Mouse (Mus musculus): ENCODE measurements around the gene Stk40. TPM values are rescaled to one million over a fixed set of nuclear protein-coding genes. Genes with fewer than 3 reads are reported as not detected.

Gene Stk40
- polyA plus RNA-seq, 1 experiment, result 25.9 TPM

DNA sequence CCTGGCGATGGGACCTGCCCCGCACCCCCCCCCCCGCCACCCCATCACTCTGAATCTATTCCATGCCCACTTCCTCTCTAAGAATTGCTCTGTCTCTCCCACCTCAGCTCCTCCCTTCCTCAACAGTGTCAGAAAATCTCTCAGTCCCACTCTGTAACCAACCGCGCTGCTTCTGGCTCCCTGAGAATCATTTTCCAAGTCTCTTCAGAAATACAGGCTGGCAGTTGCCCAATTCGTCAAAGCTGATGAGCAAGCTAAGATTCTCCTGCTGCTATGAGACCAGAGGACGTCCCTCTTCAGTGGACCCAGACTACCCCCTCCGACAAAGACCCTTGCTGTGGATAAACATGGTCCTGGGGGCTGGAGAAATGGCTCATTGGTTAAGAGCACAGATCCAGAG is 55.7 kb downstream of the Stk40 start:
- Histone ChIP-seq H3K4me2 (ENCODE audit: low read depth) (no peak overlapping the region), H3K27me3 (ENCODE audit: control insufficient read depth, insufficient read depth, insufficient read length) (no peaks in the 10 kb centered on the region), H3ac (ENCODE audit: control insufficient read depth, insufficient read length) (no peak overlapping the region), H3K36me3 (ENCODE audit: control insufficient read depth, insufficient read depth) (peaks cover 4% of the 10 kb centered on the region), H3K4me3 (no peak overlapping the region), H3K79me2 (ENCODE audit: control insufficient read depth, insufficient read depth) (no peaks in the 10 kb centered on the region)
- TF ChIP-seq SRF (IDR thresholded peaks at IDR 0.05; ENCODE audit: control insufficient read depth, insufficient read length, low read depth) (no peak), TCF12 (IDR thresholded peaks at IDR 0.05; ENCODE audit: insufficient read depth, poor library complexity, severe bottlenecking) (no peak), E2F4 (IDR thresholded peaks at IDR 0.05; ENCODE audit: insufficient read depth) (no peak), MAX (IDR thresholded peaks at IDR 0.05; ENCODE audit: low read depth) (no peak), USF1 (IDR thresholded peaks at IDR 0.05; ENCODE audit: low read depth) (no peak), CEBPB (IDR thresholded peaks at IDR 0.05; ENCODE audit: insufficient read depth, poor library complexity, severe bottlenecking) (no peak), MYOG (IDR thresholded peaks at IDR 0.05; ENCODE audit: control insufficient read depth in 1 of 3, insufficient read depth in 1 of 3, insufficient read length in 2 of 3, low read depth in 2 of 3) (no peak), POLR2AphosphoS2 (IDR thresholded peaks at IDR 0.05; ENCODE audit: insufficient read length, low read depth) (no peak), POLR2A (IDR thresholded peaks at IDR 0.05; ENCODE audit: insufficient read length, low read depth) (no peak), REST (IDR thresholded peaks at IDR 0.05; ENCODE audit: insufficient read depth, insufficient read length) (no peak), MYOD1 (IDR thresholded peaks at IDR 0.05; ENCODE audit: control insufficient read depth in 1 of 3, insufficient read length in 2 of 3, low read depth in 2 of 3) (no peak), TCF3 (IDR thresholded peaks at IDR 0.05; ENCODE audit: insufficient read length, low read depth) (no peak)

DNA sequence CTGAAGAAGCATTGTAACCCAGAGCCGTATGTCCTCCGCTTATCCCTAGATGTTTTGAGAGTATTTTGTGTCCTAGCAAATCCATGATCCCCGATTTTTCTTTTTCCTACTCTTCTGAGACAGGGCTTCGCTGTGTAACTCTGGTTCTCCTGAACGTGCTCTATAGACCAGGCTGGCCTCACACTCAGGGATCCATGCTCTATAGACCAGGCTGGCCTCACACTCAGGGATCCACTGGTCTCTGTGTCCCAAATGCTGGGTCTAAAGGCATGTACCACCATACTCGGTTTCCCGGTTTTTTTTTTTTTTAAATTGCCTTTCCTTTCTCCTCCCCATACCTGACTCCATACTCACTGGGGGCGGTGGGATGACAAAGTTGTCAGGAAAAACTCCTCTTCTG is 57.2 kb downstream of the Stk40 start:
- Histone ChIP-seq H3K27me3 (ENCODE audit: control insufficient read depth, insufficient read depth, insufficient read length) (no peaks in the 10 kb centered on the region), H3K4me2 (ENCODE audit: low read depth) (no peak overlapping the region), H3K4me3 (no peak overlapping the region), H3ac (ENCODE audit: control insufficient read depth, insufficient read length) (no peak overlapping the region), H3K79me2 (ENCODE audit: control insufficient read depth, insufficient read depth) (no peaks in the 10 kb centered on the region), H3K36me3 (ENCODE audit: control insufficient read depth, insufficient read depth) (peaks cover 9% of the 10 kb centered on the region)
- no peak for TF ChIP-seq USF1 (IDR thresholded peaks at IDR 0.05; ENCODE audit: low read depth)
- TF ChIP-seq REST (IDR thresholded peaks at IDR 0.05; ENCODE audit: insufficient read depth, insufficient read length), result no peak
- no peak for TF ChIP-seq POLR2AphosphoS2 (IDR thresholded peaks at IDR 0.05; ENCODE audit: insufficient read length, low read depth)
- no peak for TF ChIP-seq POLR2A (IDR thresholded peaks at IDR 0.05; ENCODE audit: insufficient read length, low read depth)
- no peak for TF ChIP-seq MAX (IDR thresholded peaks at IDR 0.05; ENCODE audit: low read depth)
- no peak for TF ChIP-seq MYOG (IDR thresholded peaks at IDR 0.05; ENCODE audit: control insufficient read depth in 1 of 3, insufficient read depth in 1 of 3, insufficient read length in 2 of 3, low read depth in 2 of 3)
- no peak for TF ChIP-seq SRF (IDR thresholded peaks at IDR 0.05; ENCODE audit: control insufficient read depth, insufficient read length, low read depth)

DNA sequence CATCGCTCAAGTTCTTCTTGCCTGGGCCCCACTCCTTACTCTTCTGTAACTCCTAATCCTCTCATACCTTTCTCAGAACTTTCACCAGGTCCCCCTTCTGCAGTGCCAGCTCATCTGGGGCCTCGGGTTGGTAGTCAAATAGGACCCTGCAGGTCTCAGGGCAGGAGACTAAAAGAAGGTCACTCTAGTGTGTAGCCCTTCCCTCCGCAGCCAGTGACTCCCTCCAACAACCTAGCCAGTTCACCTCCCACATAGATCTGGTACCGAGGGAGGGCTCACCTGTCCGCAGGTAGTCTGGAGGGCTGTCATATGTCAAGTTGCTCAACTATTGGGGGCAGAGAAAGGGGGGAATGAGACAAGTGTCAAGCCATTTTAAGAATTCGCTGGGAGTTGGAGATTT is 57.7 kb downstream of the Stk40 start:
- H3K79me2 ChIP-seq (ENCODE audit: control insufficient read depth, insufficient read depth), result no peaks in the 10 kb centered on the region
- H3K4me3 ChIP-seq, result no peak overlapping the region
- H3ac ChIP-seq (ENCODE audit: control insufficient read depth, insufficient read length), result no peak overlapping the region
- H3K27me3 ChIP-seq (ENCODE audit: control insufficient read depth, insufficient read depth, insufficient read length), result no peaks in the 10 kb centered on the region
- H3K4me2 ChIP-seq (ENCODE audit: low read depth), result no peak overlapping the region
- no peak for TF ChIP-seq MYOG (IDR thresholded peaks at IDR 0.05; ENCODE audit: control insufficient read depth in 1 of 3, insufficient read depth in 1 of 3, insufficient read length in 2 of 3, low read depth in 2 of 3)
- no peak for TF ChIP-seq MAX (IDR thresholded peaks at IDR 0.05; ENCODE audit: low read depth)
- H3K36me3 ChIP-seq (ENCODE audit: control insufficient read depth, insufficient read depth), result peaks cover 13% of the 10 kb centered on the region

DNA sequence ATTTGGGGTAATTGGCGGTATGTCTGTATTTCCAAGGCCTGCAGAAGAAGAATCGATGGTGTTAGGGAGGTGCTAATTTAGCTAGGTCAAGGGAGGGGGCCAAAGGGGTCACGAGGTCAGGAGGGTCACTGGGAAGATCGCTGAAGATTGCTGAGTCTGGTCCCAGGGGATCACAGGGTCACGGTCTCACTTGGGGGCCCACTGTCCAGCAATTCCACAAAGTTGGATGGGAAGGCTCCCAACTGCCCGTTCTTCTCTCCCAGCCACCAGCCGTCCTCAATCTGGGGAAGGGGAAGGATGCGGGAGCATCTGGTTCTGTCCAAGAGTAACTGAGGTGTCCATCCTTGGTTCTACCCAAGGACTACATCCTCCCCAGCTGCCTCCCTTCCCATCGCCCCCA is 58.2 kb downstream of the Stk40 start:
- H3K4me3 ChIP-seq, result no peak overlapping the region
- no peak overlapping the region for H3K4me2 ChIP-seq (ENCODE audit: low read depth)
- TF ChIP-seq REST (IDR thresholded peaks at IDR 0.05; ENCODE audit: insufficient read depth, insufficient read length) (no peak), TCF12 (IDR thresholded peaks at IDR 0.05; ENCODE audit: insufficient read depth, poor library complexity, severe bottlenecking) (no peak), MYOG (IDR thresholded peaks at IDR 0.05; ENCODE audit: control insufficient read depth in 1 of 3, insufficient read depth in 1 of 3, insufficient read length in 2 of 3, low read depth in 2 of 3) (no peak), MYOD1 (IDR thresholded peaks at IDR 0.05; ENCODE audit: control insufficient read depth in 1 of 3, insufficient read length in 2 of 3, low read depth in 2 of 3) (no peak), CEBPB (IDR thresholded peaks at IDR 0.05; ENCODE audit: insufficient read depth, poor library complexity, severe bottlenecking) (no peak), MAX (IDR thresholded peaks at IDR 0.05; ENCODE audit: low read depth) (no peak), E2F4 (IDR thresholded peaks at IDR 0.05; ENCODE audit: insufficient read depth) (no peak)

DNA sequence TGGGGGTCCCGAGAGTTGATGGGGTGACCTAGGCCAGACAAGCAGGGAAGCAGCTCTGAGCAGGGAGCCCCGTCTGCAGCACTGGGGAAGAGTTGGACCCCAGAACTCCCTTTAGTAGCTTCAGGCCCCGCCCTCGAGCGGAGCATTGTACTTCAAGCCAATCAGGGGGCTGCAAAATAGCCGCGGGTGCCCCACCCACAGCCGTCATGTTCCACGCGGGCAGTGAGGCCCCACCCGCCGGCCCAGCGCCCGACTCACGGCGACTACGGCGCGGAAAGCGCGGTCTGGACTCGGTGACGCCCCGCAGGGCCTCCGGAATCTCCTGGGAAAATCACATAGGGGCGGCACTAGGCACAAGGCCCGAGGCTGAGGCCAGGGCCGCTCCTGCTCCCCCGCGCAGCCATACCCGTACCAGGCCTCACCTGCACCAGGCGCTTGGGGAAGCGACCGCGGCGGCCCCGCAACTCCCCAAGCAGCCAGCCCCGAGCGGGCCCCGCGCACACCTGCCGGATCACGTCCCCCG is 58.8 kb downstream of the Stk40 start:
- Histone ChIP-seq H3K4me2 (ENCODE audit: low read depth) (no peak overlapping the region), H3ac (ENCODE audit: control insufficient read depth, insufficient read length) (no peak overlapping the region), H3K79me2 (ENCODE audit: control insufficient read depth, insufficient read depth) (no peaks in the 10 kb centered on the region), H3K4me3 (no peak overlapping the region), H3K36me3 (ENCODE audit: control insufficient read depth, insufficient read depth) (peaks cover 22% of the 10 kb centered on the region), H3K27me3 (ENCODE audit: control insufficient read depth, insufficient read depth, insufficient read length) (no peaks in the 10 kb centered on the region)
- TF ChIP-seq POLR2A (IDR thresholded peaks at IDR 0.05; ENCODE audit: insufficient read length, low read depth), result no peak
- peak; percentile 52 for TF ChIP-seq POLR2AphosphoS2 (IDR thresholded peaks at IDR 0.05; ENCODE audit: insufficient read length, low read depth)

More for the DNA sequence above, 58.2 kb downstream of the Stk40 start:
- no peaks in the 10 kb centered on the region for H3K79me2 ChIP-seq (ENCODE audit: control insufficient read depth, insufficient read depth)
- H3ac ChIP-seq (ENCODE audit: control insufficient read depth, insufficient read length), result no peak overlapping the region
- peaks cover 19% of the 10 kb centered on the region for H3K36me3 ChIP-seq (ENCODE audit: control insufficient read depth, insufficient read depth)
- H3K27me3 ChIP-seq (ENCODE audit: control insufficient read depth, insufficient read depth, insufficient read length), result no peaks in the 10 kb centered on the region
